Mouse (Mus musculus) brown adipose tissue, adult 24 weeks (tissue): ENCODE results near the gene Nemp2. TPM values are rescaled to one million over a fixed set of nuclear protein-coding genes. Genes with fewer than 3 reads are reported as not detected.

Experiments used
- H3K27ac ChIP-seq: fragments of 200-500 bp; replicated peaks from 2 replicates; pipeline ENCODE4 v1.5.1; 2012; ENCODE audit warnings: low read depth, mild to moderate bottlenecking, low read length
- H3K4me1 ChIP-seq: fragments of 200-500 bp; 2 replicates; pipeline ENCODE4 v1.6.1; 2012; ENCODE audit warnings: low read length, mixed read lengths; ENCODE audit not compliant: control insufficient read depth, insufficient read depth, insufficient read length
- H3K4me3 ChIP-seq: fragments of 200-500 bp; 2 replicates; pipeline ENCODE4 v1.5.1; 2012; ENCODE audit warnings: low read depth, mild to moderate bottlenecking, low read length, moderate library complexity; ENCODE audit not compliant: insufficient read depth
- polyA plus RNA-seq: library from polyadenylated mRNA; stranded (reverse); fragments of >200 nt; gene quantifications from 2 replicates; pipeline ENCODE4 v1.2.4, GENCODE M21; 2012; ENCODE audit not compliant: missing spikeins, insufficient read depth, insufficient read length

Nemp2 gene
- 0.44 and 0.96 TPM in 2 replicates for polyA plus RNA-seq

GRCm38 (mm10) chr1:52630248-52630936 lies at the start of gene Nemp2:
Gene Nemp2, plus strand, starts transcription at chr1:52630703.
- Histone ChIP-seq H3K27ac (no peak within 1 kb of the TSS), H3K4me3 (peak within 1 kb of the TSS; percentile 80), H3K4me1 (no peaks in the 10 kb centered on the region)

GRCm38 (mm10) chr1:52581744-52582143 lies 48.8 kb upstream of the Nemp2 start:
- Histone ChIP-seq H3K4me1 (no peaks in the 10 kb centered on the region; the same call in 1 of the 2 replicates), H3K27ac (no peak overlapping the region), H3K4me3 (no peak overlapping the region)

- no peak overlapping the region for H3K4me3 ChIP-seq
- H3K4me1 ChIP-seq = no peaks in the 10 kb centered on the region; the same call in 1 of the 2 replicates
- H3K27ac ChIP-seq = no peak overlapping the region
Measured at GRCm38 (mm10) chr1:52582866-52583265, 47.6 kb upstream of the Nemp2 start.

- no peaks in the 10 kb centered on the region for H3K4me1 ChIP-seq
- H3K4me3 ChIP-seq = no peak overlapping the region
- no peak overlapping the region for H3K27ac ChIP-seq
Measured at GRCm38 (mm10) chr1:52596982-52597646, 33.4 kb upstream of the Nemp2 start.

GRCm38 (mm10) chr1:52597761-52598160 lies 32.7 kb upstream of the Nemp2 start:
- no peaks in the 10 kb centered on the region for H3K4me1 ChIP-seq
- no peak overlapping the region for H3K27ac ChIP-seq
- H3K4me3 ChIP-seq = no peak overlapping the region

- no peak overlapping the region for H3K27ac ChIP-seq
- H3K4me1 ChIP-seq = no peaks in the 10 kb centered on the region
- no peak overlapping the region for H3K4me3 ChIP-seq
Measured at GRCm38 (mm10) chr1:52598361-52598760, 32.1 kb upstream of the Nemp2 start.

GRCm38 (mm10) chr1:52601496-52601895 lies 29.0 kb upstream of the Nemp2 start:
- no peaks in the 10 kb centered on the region for H3K4me1 ChIP-seq
- H3K4me3 ChIP-seq = no peak overlapping the region
- H3K27ac ChIP-seq = no peak overlapping the region

GRCm38 (mm10) chr1:52607700-52608099 lies 22.8 kb upstream of the Nemp2 start:
- no peak overlapping the region for H3K27ac ChIP-seq
- H3K4me1 ChIP-seq = no peaks in the 10 kb centered on the region
- no peak overlapping the region for H3K4me3 ChIP-seq

- H3K4me1 ChIP-seq = no peaks in the 10 kb centered on the region
- no peak overlapping the region for H3K27ac ChIP-seq
- H3K4me3 ChIP-seq = no peak overlapping the region
Measured at GRCm38 (mm10) chr1:52608486-52608885, 22.0 kb upstream of the Nemp2 start.

GRCm38 (mm10) chr1:52618217-52618616 lies 12.3 kb upstream of the Nemp2 start:
- H3K27ac ChIP-seq = no peak overlapping the region
- H3K4me3 ChIP-seq = no peak overlapping the region
- no peaks in the 10 kb centered on the region for H3K4me1 ChIP-seq

GRCm38 (mm10) chr1:52620442-52620841 lies 10.1 kb upstream of the Nemp2 start:
- no peak overlapping the region for H3K27ac ChIP-seq
- no peak overlapping the region for H3K4me3 ChIP-seq
- no peaks in the 10 kb centered on the region for H3K4me1 ChIP-seq

GRCm38 (mm10) chr1:52630937-52631299 lies 415 bp downstream of the Nemp2 start:
- no peak overlapping the region for H3K27ac ChIP-seq
- peak overlapping the region; percentile 80 for H3K4me3 ChIP-seq
- no peaks in the 10 kb centered on the region for H3K4me1 ChIP-seq

GRCm38 (mm10) chr1:52631570-52631969 lies 1.1 kb downstream of the Nemp2 start:
- H3K4me1 ChIP-seq = no peaks in the 10 kb centered on the region
- H3K4me3 ChIP-seq = no peak overlapping the region
- no peak overlapping the region for H3K27ac ChIP-seq

GRCm38 (mm10) chr1:52634251-52634650 lies 3.7 kb downstream of the Nemp2 start:
- H3K4me3 ChIP-seq = no peak overlapping the region
- H3K27ac ChIP-seq = no peak overlapping the region
- no peaks in the 10 kb centered on the region for H3K4me1 ChIP-seq

GRCm38 (mm10) chr1:52635932-52636331 lies 5.4 kb downstream of the Nemp2 start:
- no peaks in the 10 kb centered on the region for H3K4me1 ChIP-seq
- no peak overlapping the region for H3K27ac ChIP-seq

GRCm38 (mm10) chr1:52638101-52638500 lies 7.6 kb downstream of the Nemp2 start:
- Histone ChIP-seq H3K4me3 (no peak overlapping the region), H3K4me1 (no peaks in the 10 kb centered on the region), H3K27ac (no peak overlapping the region)

More at GRCm38 (mm10) chr1:52635932-52636331, 5.4 kb downstream of the Nemp2 start:
- H3K4me3 ChIP-seq = no peak overlapping the region
